8 mouse cellular contexts compared by ENCODE assay signal in the genomic region with DNA sequence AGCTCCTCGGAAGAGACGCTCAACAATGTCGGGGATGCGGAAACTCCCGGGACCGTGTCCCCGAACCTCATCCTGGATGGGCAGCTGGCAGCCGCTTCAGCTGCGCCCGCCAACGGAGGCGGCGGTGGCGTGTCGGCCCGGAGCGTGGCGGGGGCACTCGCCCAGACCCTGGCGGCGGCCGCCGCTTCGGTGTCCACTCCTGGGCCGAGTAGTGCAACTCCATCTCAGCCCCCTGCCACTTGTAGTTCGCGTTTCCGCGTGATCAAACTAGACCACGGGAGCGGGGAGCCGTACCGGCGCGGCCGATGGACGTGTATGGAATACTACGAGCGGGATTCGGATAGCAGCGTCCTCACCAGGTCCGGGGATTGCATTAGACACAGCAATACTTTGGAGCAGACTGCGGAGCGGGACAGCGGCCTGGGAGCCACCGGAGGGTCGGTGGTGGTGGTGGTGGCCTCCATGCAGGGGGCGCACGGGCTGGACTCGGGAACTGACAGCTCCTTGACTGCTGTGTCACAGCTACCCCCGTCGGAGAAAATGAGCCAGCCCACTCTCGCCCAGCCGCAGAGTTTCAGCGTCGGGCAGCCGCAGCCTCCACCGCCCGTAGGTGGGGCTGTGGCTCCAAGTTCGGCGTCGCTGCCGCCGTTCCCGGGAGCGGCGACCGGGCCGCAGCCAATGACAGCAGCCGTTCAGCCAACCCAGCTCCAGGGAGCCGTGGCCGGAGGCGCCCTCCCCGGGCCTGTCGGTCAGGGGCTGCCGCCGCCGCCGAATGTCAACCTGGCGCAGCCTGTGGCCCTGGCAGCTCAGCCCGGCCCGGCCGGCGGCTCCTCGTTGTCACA. TPM values are rescaled to one million over a fixed set of nuclear protein-coding genes. Genes with fewer than 3 reads are reported as not detected.
DNase-seq lines count a peak whose midpoint lies in the region; ATAC-seq and TF ChIP-seq lines count a peak whose summit lies in the region.

No protein-coding gene starts in this region.

- peak; percentile 68 for ATAC-seq in cerebellum, adult (ENCODE audit: insufficient number of reproducible peaks, low FRiP score, low TSS enrichment)
- ATAC-seq in forebrain, embryonic 14.5 days: peak; percentile 64
- ATAC-seq in lung, embryonic 14.5 days (ENCODE audit: insufficient read depth): peak; percentile 82
- ATAC-seq in neutrophil, adult 5-6 weeks (ENCODE audit: extremely low read depth, insufficient number of reproducible peaks, low FRiP score, poor library complexity, severe bottlenecking): peak; percentile 43

- no peak overlapping the region for H3K27ac ChIP-seq in ES-Bruce4 (ENCODE audit: insufficient read depth, low read length)
- peak overlapping the region; percentile 98 for H3K27ac ChIP-seq in forebrain, embryonic 14.5 days (ENCODE audit: low read depth, low read length)
- peak overlapping the region; percentile 97 for H3K27ac ChIP-seq in layer of hippocampus, adult 2 months
- peak overlapping the region; percentile 100 for H3K27ac ChIP-seq in lung, embryonic 14.5 days (ENCODE audit: low read depth)

- no peak for TF ChIP-seq POLR2A in ES-Bruce4 (IDR thresholded peaks at IDR 0.05; ENCODE audit: insufficient read depth, low read length)

- DNase-seq in forebrain, embryonic 14.5 days (ENCODE audit: low spot score): peak; percentile 87
- peak; percentile 84 to 86 for DNase-seq in heart, postnatal 14 days
- DNase-seq in layer of hippocampus, adult 2 months (ENCODE audit: low spot score in 2 of 2): peak; percentile 73
- peak; percentile 92 for DNase-seq in lung, embryonic 14.5 days
- DNase-seq in thymus, adult 18-20 months: peak; percentile 66 to 70

- no peaks in the 10 kb centered on the region for H3K36me3 ChIP-seq in ES-Bruce4 (ENCODE audit: control insufficient read depth, insufficient read depth, low read length, poor library complexity, severe bottlenecking)
- no peaks in the 10 kb centered on the region for H3K36me3 ChIP-seq in forebrain, embryonic 14.5 days (ENCODE audit: control insufficient read depth, insufficient read depth, low read length)
- H3K36me3 ChIP-seq in lung, embryonic 14.5 days (ENCODE audit: insufficient read depth): peaks cover 9% of the 10 kb centered on the region

- H3K4me1 ChIP-seq in ES-Bruce4 (ENCODE audit: control insufficient read depth, insufficient read depth, low read length): no peaks in the 10 kb centered on the region
- H3K4me1 ChIP-seq in forebrain, embryonic 14.5 days (ENCODE audit: control insufficient read depth, insufficient read depth, low read length): peaks cover 19% of the 10 kb centered on the region
- no peaks in the 10 kb centered on the region for H3K4me1 ChIP-seq in lung, embryonic 14.5 days (ENCODE audit: insufficient read depth)

- intact Hi-C loops in heart, postnatal 14 days (cut with DNase I): loop anchor here (2.0 to 10.0 kb wide), 8 partner anchors 43 to 571 kb away; partner anchors contain the start of genes Eif2a, Pfn2, Serp1 and Siah2

- no peak for TF ChIP-seq EP300 in ES-Bruce4 (IDR thresholded peaks at IDR 0.05; ENCODE audit: insufficient read depth, low read depth, low read length)

- WGBS in forebrain, embryonic 14.5 days: under 1% methylated on average over 71 of the region's 85 CpGs
- under 1% methylated on average over 79 of the region's 85 CpGs for WGBS in lung, embryonic 14.5 days

- H3K9ac ChIP-seq in ES-Bruce4 (ENCODE audit: low read depth, poor library complexity, severe bottlenecking): peak overlapping the region; percentile 96
- H3K9ac ChIP-seq in forebrain, embryonic 14.5 days (ENCODE audit: low read length): peak overlapping the region; percentile 97
- peak overlapping the region; percentile 97 for H3K9ac ChIP-seq in lung, embryonic 14.5 days

- H3K4me2 ChIP-seq in forebrain, embryonic 14.5 days (ENCODE audit: low read length): peak overlapping the region; percentile 98
- H3K4me2 ChIP-seq in lung, embryonic 14.5 days: peak overlapping the region; percentile 96

- H3K9me3 ChIP-seq in ES-Bruce4 (replicated peaks; ENCODE audit: control insufficient read depth, insufficient read depth, low read length, poor library complexity, severe bottlenecking): no peaks in the 10 kb centered on the region
- no peaks in the 10 kb centered on the region for H3K9me3 ChIP-seq in forebrain, embryonic 14.5 days (replicated peaks; ENCODE audit: control insufficient read depth, low read length)
- H3K9me3 ChIP-seq in lung, embryonic 14.5 days (ENCODE audit: low read depth, low read length): no peaks in the 10 kb centered on the region

- no peaks in the 10 kb centered on the region for H3K27me3 ChIP-seq in ES-Bruce4 (ENCODE audit: control insufficient read depth, insufficient read depth, low read length, poor library complexity, severe bottlenecking)
- H3K27me3 ChIP-seq in forebrain, embryonic 14.5 days (replicated peaks; ENCODE audit: control insufficient read depth, insufficient read depth, low read length): no peaks in the 10 kb centered on the region
- no peaks in the 10 kb centered on the region for H3K27me3 ChIP-seq in lung, embryonic 14.5 days (ENCODE audit: insufficient read depth, low read length)

- peak; percentile 25 for TF ChIP-seq CTCF in ES-Bruce4 (IDR thresholded peaks at IDR 0.05; ENCODE audit: low read depth, low read length)
- TF ChIP-seq CTCF in layer of hippocampus, adult 2 months (conservative IDR thresholded peaks at IDR 0.05): peak; percentile 80
- peak; percentile 66 for TF ChIP-seq CTCF in lung, embryonic 14.5 days (IDR thresholded peaks at IDR 0.05; ENCODE audit: low read depth)

- peak overlapping the region; percentile 58 for H3K4me3 ChIP-seq in ES-Bruce4 (ENCODE audit: low read depth, low read length)
- peak overlapping the region; percentile 99 for H3K4me3 ChIP-seq in forebrain, embryonic 14.5 days (ENCODE audit: low read depth, low read length)
- peak overlapping the region; percentile 91 for H3K4me3 ChIP-seq in layer of hippocampus, adult 2 months
- H3K4me3 ChIP-seq in lung, embryonic 14.5 days (ENCODE audit: low read depth, low read length): peak overlapping the region; percentile 96

RNA-seq across cellular contexts. Expression of gene Tsc22d2, which starts 1.6 kb away (rescaled TPM):
- polyA plus RNA-seq in ES-Bruce4 (2011; ENCODE audit: insufficient read depth, insufficient read length, low read depth, missing spikeins): 29.6 and 33.4 TPM in 2 replicates
- 9.2 and 9.7 TPM in 2 replicates for polyA plus RNA-seq in forebrain, embryonic 14.5 days (2014; fragmentation: Nextera tagmentation; extraction: Ambion mirVana)
- 10 to 100 TPM; 25.1 to 27.5 TPM for total RNA-seq in heart, postnatal 14 days (2021)
- total RNA-seq in layer of hippocampus, adult 2 months (2021): 10 to 100 TPM; 37.4 to 42.8 TPM
- 13.7 and 17.6 TPM in 2 replicates for polyA plus RNA-seq in lung, embryonic 14.5 days (2014; fragmentation: Nextera tagmentation; extraction: Ambion mirVana)
- 37.7 and 48.1 TPM in 2 replicates for total RNA-seq in neutrophil, adult 5-6 weeks (2017)

Comparison
In these comparisons a context has a peak if more than half of its experiments do, and no peak if none do; other contexts are left out.
1. CTCF ChIP-seq: peak in every context shown above with its lines; median percentile 80 in layer of hippocampus, adult 2 months; 66 in lung, embryonic 14.5 days; 25 in ES-Bruce4.